Mouse (Mus musculus) gastrocnemius, adult 8-10 months (tissue): ENCODE measurements around the gene Aatf. TPM values are rescaled to one million over a fixed set of nuclear protein-coding genes. Genes with fewer than 3 reads are reported as not detected.
A peak's percentile ranks its signal among the peaks of the same experiment; 100 is the strongest.

ENCODE experiments used
- DNase-seq, 2 experiments: peaks; one replicate each; pipeline ENCODE4 v3.0.0; 2022; ENCODE audit warnings: low spot score in 2 of 2
- total RNA-seq, 4 experiments: library from RNA; stranded (reverse); gene quantifications; 2 replicates each; pipeline ENCODE4 v1.2.4; 2022

The Aatf gene
- total RNA-seq, 4 experiments from 2014 or later: 10.2 to 14.5 (median 13.7) TPM

DNA sequence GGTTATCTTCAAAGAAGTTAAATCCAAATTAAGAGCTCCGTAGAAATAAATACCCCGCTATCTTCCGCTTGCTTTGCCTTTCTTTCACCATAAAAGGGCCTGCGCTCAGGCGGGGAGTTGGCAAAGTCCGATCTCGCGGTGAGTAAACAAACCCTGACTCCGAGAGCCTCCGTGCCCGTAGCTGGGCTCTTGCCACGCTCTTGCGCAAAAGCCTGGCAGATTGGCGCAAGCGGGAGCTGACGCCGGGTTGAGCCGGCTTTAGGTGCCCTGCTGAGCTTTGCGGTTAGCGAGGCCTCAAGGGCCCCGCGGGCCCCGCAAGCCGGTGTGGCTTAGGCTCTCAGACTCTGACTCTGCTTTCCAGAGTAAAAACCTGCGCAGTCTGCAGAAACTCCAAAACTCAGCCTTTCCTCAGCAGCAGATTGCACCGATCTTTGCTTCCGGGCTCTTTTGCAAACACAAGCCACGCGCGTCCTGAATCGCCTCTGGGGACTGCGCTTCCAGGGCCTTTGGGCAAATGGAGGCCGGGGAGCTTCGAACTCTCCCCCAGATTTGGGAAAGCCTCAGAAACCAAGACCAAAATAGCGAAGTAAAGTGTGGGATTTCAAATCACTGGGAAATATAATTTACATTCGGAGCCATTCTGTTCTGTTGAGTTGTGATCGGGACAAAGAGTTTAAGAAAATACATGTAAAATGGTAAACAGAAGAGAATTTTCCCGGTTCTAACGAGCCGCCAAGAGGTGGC lies 9.4 kb upstream of the Aatf start:
- DNase-seq: peak; percentile 57 to 75

- DNase-seq: no peak
Measured at GRCm38 (mm10) chr11:84521751-84522299, 8.5 kb upstream of the Aatf start.

GRCm38 (mm10) chr11:84521071-84521390 lies 7.7 kb upstream of the Aatf start:
- DNase-seq: no peak

- DNase-seq: no peak
Measured at GRCm38 (mm10) chr11:84520269-84521070, 7.1 kb upstream of the Aatf start.

DNA sequence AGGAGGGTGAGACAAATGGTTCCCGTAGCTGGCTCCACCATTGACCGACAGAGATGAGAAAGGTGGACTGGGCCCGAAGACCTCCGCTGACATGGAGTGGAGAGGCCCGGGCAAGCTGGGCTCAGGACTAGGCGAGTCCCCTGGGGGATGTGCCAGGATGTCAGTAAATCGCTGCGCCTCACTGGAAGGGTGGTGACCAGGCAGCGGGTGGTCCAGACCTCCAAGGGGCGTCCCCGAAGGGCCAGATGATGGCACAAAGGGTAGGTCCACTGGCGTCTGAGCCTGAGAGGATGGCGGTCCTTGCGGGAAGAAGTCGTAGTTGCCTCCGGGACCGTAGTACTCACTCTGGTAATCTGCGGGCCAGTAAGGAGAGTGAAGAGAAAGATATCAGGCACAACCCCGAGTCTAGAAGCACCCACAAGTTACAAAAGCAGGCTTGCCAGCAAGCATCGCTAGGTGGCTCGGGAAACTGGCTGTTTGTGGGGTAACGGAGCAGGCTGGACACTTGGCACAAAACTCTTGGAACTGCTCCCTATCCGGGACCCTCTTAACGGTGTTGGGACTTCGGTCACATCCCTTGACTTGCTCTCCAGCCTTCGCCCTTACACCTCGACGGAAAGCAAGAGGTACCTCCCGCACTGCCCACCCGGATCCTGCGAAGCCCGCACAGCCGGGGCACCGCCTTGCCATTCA lies 6.4 kb upstream of the Aatf start:
- DNase-seq: no peak

GRCm38 (mm10) chr11:84519036-84519435 lies 5.7 kb upstream of the Aatf start:
- DNase-seq: no peak

DNA sequence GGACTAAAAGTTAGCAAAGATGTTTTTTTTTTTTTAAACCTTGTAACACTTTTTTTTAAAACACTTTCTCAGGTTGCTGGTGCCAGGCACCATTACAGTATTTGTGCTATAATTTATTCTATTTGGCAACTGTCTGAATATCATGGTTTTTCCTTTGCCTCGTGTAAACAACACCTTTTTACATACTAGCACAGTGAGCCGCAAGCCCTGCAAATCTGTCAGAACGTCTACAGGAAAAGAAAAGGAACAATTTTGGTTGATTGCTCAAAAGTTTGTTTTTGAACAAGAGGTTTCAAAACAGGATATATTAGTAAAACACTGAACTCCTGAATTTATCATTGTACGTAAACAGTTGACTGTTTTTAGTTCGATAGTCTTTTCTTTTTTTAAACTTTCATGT lies 4.9 kb upstream of the Aatf start:
- DNase-seq: no peak

GRCm38 (mm10) chr11:84517431-84517830 lies 4.1 kb upstream of the Aatf start:
- DNase-seq: no peak

GRCm38 (mm10) chr11:84516501-84517240 lies 3.3 kb upstream of the Aatf start:
- DNase-seq: no peak

GRCm38 (mm10) chr11:84512031-84512430 lies 1.3 kb downstream of the Aatf start:
- no peak for DNase-seq

DNA sequence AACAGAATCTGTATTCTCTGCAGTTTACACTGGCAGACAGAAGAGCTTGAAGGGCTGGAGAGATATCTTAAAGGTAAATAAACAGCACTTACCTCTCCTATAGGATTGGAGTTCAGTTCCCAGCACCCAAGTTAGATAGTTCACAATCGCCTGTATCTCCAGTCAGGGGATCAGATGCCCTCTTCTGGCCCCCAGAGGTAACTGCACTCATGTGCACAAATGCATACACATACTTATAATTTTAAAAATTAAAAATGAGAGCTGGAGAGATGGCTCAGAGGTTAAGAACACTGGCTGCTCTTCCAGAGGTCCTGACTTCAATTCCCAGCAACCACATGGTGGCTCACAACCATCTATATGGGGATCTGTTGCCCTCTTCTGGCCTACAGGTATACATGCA lies 9.0 kb downstream of the Aatf start:
- DNase-seq: no peak

- DNase-seq: no peak
Measured at GRCm38 (mm10) chr11:84497944-84498343, 15.4 kb downstream of the Aatf start.

DNA sequence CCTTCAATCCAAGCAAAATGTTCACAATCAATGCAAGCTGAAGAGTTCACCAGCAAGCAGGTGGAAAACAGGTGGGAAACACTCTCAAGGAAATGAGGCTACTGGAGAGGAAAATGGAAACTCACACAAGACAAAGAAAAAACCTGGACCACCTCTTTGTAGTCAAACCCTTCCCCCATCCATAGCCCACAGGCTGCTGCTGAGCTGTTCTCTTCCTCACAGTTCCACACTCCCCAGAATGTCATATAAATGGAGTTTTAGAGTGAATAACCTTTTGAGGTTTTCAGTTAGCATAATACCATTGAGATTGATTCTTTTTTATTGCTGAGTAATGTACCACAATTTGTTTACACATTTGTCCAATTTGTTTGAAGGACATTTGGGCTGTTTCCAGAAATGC lies 16.4 kb downstream of the Aatf start:
- no peak for DNase-seq

- no peak for DNase-seq
Measured at GRCm38 (mm10) chr11:84495774-84496173, 17.5 kb downstream of the Aatf start.

DNA sequence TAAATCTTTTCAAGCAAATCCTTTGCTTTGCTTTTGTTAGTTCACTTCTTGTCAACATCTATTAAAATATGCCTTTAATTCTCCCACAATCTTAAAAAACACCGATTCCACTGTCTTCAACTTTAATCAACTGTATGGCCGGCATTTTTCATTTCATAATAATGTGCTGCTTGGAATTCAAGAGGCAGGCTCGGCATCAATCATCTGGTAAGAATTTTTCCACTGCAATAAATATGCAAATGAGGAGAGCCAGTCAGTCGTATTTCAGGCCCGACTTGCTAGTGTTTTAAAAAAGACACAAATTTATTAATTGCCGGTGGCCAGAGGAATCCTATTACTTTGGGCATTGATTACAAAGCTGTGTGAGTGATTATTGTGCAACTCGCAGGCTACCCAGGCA lies 31.7 kb downstream of the Aatf start:
- no peak for DNase-seq

GRCm38 (mm10) chr11:84480451-84480850 lies 32.9 kb downstream of the Aatf start:
- no peak for DNase-seq

GRCm38 (mm10) chr11:84476641-84477040 lies 36.7 kb downstream of the Aatf start:
- no peak for DNase-seq

- no peak for DNase-seq
Measured at GRCm38 (mm10) chr11:84475991-84476390, 37.3 kb downstream of the Aatf start.

GRCm38 (mm10) chr11:84473093-84473667 lies 40.1 kb downstream of the Aatf start:
- no peak for DNase-seq

DNA sequence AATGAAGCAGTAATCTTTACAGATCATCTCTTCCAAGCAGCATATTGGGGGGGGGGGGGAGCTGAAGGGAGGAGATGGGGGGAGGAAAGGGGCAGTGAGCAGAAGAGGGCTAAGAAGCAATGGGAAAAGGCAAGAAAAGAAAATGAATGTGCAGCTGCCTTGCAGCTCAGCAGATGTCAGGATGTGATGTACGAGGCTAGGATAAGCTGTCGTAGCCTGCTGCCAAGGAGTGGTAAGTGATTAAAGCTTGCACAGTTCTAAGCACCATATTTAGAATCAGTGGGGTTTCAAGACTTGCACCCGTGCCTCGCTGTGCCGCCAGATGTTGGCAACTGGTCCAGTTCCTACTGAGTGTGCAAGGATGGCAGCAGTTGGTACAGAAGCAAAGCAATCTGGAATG lies 48.8 kb downstream of the Aatf start:
- no peak for DNase-seq

GRCm38 (mm10) chr11:84453901-84454300 lies 59.4 kb downstream of the Aatf start:
- DNase-seq: no peak
